Mouse (Mus musculus) lung, adult 2 months (tissue): ENCODE measurements around the gene Ghrh.

Experiments used
- CTCF ChIP-seq: fragments of 200-500 bp; IDR thresholded peaks from 2 replicates; pipeline ENCODE4 v1.5.1; 2011; ENCODE audit warnings: mild to moderate bottlenecking, low read length, control low read depth; ENCODE audit not compliant: insufficient read depth
- POLR2A ChIP-seq: fragments of 200-500 bp; IDR thresholded peaks from 2 replicates; pipeline ENCODE4 v1.6.1; 2011; ENCODE audit warnings: low read depth, mild to moderate bottlenecking, control low read depth, low read length, borderline replicate concordance; ENCODE audit errors: extremely low read depth

- no peak for TF ChIP-seq POLR2A
- TF ChIP-seq CTCF = no peak
These were observed 15.2 kb downstream of the Ghrh start for GRCm38 (mm10) chr2:157332059-157332458.
